Mouse (Mus musculus) olfactory bulb, adult 2 months (tissue): ENCODE data around the gene Srd5a1.

ENCODE experiments used
- CTCF ChIP-seq: fragments of 200-500 bp; IDR thresholded peaks from 2 replicates; pipeline ENCODE4 v1.5.1; 2012; ENCODE audit warnings: low read depth, mild to moderate bottlenecking, low read length, moderate library complexity; ENCODE audit not compliant: insufficient read depth
- POLR2A ChIP-seq: fragments of 200-500 bp; IDR thresholded peaks from 2 replicates; pipeline ENCODE4 v1.6.1; 2012; ENCODE audit warnings: mild to moderate bottlenecking, low read depth, low read length, moderate library complexity; ENCODE audit not compliant: insufficient read depth

DNA sequence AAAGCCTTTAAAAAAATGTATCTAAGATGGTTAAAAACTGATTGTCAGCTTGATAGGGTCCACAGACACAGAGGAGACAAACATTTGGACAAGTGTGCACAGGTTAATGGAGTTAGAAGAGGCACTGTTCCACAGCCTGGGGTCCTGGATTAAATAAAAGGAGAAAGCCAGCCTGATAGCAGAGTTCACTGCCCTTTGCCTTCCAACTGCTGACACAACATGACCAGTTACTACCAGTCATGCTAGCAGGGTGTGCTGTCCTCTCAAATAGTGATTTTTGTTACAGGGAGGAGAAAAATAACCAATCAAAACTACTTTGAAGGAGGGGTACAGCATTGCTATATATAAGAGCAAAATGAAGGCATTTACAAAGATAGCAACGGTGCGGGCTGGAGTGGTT lies 14.7 kb downstream of the Srd5a1 start:
- no peak for TF ChIP-seq CTCF
- TF ChIP-seq POLR2A, result no peak
